Mouse (Mus musculus) lung, adult 2 months (tissue): ENCODE measurements at regions not wholly inside any gene's neighbourhood (a gene's known extent, or its start where the extent isn't known, plus 50 kb on each side); places are given as distances from the start of the nearest gene placed in this dataset.

ENCODE experiments used
- DNase-seq: peaks from one replicate; pipeline ENCODE4 v3.0.0; 2022
- H3K4me1 ChIP-seq: fragments of 200-500 bp; 2 replicates; pipeline ENCODE4 v1.6.1; 2011; ENCODE audit warnings: low read length; ENCODE audit not compliant: control insufficient read depth, insufficient read depth
- H3K4me3 ChIP-seq: fragments of 200-500 bp; replicated peaks from 2 replicates; pipeline ENCODE3; 2011; ENCODE audit warnings: low read depth, mild to moderate bottlenecking, control low read depth, low read length; ENCODE audit errors: extremely low read depth
- CTCF ChIP-seq: fragments of 200-500 bp; IDR thresholded peaks from 2 replicates; pipeline ENCODE4 v1.5.1; 2011; ENCODE audit warnings: mild to moderate bottlenecking, low read length, control low read depth; ENCODE audit not compliant: insufficient read depth
- POLR2A ChIP-seq: fragments of 200-500 bp; IDR thresholded peaks from 2 replicates; pipeline ENCODE4 v1.6.1; 2011; ENCODE audit warnings: low read depth, mild to moderate bottlenecking, control low read depth, low read length, borderline replicate concordance; ENCODE audit errors: extremely low read depth
- WGBS: fragments of 180-500 bp; shearing (Covaris S2); methylation state at CpG from one replicate; pipeline ENCODE4 v1.1.7; 2018; 5-methylcytosine and 5-hydroxymethylcytosine counted together

GRCm38 (mm10) chr9:60931290-60931689 lies 136.9 kb downstream of the Uaca start:
- WGBS: 83% methylated on average over 1 of the region's 1 CpGs
- no peak overlapping the region for H3K4me3 ChIP-seq
- TF ChIP-seq POLR2A (no peak), CTCF (no peak)
- H3K4me1 ChIP-seq: no peaks in the 10 kb centered on the region
- no peak for DNase-seq

DNA sequence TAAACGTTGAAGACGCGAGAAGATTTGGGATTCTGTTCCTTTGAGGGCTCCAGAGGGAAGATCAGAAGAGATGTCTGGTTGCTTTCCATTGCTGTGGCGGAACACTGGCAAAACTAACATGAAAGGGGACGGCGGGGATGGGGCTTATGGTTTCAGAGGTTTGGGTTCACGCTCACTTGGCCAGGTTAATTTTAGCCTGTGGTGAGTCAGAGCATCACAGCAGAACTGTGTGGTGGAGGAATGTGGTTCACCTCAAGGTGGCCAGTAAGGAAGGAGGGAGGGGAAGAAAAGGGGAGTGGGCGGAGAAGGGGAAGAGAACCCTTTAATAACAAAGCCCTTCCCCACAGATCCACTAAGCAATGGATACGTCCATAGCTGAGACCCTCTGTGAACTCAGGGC lies 142.6 kb downstream of the Uaca start:
- no peak for TF ChIP-seq CTCF
- no peak for TF ChIP-seq POLR2A
- DNase-seq: no peak
- WGBS: 78% methylated on average over 9 of the region's 9 CpGs
- Histone ChIP-seq H3K4me1 (no peaks in the 10 kb centered on the region), H3K4me3 (no peak overlapping the region)

DNA sequence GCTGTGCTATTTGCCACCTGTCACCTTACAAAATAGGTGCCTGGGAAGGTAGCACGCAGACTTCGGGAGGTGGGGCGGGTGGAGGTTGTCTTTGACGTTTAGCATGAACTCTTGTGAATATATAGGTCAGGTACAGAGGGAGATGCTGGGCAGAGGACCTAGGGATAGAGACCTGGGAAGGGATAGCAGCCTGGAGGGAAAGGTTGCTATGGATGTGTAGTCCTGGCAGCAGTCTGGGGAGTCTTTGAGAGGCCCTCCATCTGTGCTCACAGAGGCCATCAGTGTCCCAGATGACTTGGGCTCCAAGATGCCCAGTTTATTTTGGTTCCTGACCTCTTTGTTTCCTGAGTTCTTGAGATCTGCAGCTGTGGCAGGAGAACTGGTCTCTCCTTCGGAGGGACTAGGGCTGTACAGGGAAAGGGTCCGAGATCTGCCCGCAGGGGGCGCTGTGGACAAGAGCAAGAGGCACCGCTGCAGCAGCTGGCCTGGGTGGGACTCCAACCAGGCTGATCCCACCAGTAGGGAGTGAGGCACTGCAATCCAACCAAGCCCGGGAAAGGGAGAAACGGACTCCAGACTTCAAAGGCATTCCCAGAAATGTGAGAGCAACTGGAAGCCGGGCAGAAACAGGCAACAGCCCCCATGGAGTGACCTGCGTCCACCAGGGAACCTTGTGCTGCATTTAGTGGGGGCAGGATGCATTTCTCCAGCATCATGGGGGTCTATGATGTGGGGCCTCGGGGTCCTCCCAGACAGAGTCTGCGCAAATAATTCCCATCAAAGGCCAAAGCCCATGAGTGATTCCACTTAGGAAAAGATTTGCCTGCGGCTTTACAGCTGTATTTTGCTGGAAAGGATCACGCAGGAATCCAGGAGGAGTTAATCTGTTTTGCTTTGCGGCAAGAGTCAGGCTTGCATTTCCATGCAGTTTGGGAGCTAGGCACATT lies 145.8 kb downstream of the Uaca start:
- no peak overlapping the region for H3K4me3 ChIP-seq
- H3K4me1 ChIP-seq: no peaks in the 10 kb centered on the region
- DNase-seq: peak; percentile 65
- TF ChIP-seq CTCF (peak; percentile 55; the same call in 1 of the 2 replicates), POLR2A (no peak)
- 35% methylated on average over 18 of the region's 18 CpGs for WGBS

- Histone ChIP-seq H3K4me3 (no peak overlapping the region), H3K4me1 (no peaks in the 10 kb centered on the region)
- WGBS: 67% methylated on average over 15 of the region's 15 CpGs
- no peak for TF ChIP-seq CTCF
- no peak for TF ChIP-seq POLR2A
- no peak for DNase-seq
Observed at GRCm38 (mm10) chr9:60947363-60947762, 153.0 kb downstream of the Uaca start.

GRCm38 (mm10) chr9:60948531-60949070 lies 154.3 kb downstream of the Uaca start:
- no peak for DNase-seq
- WGBS: 74% methylated on average over 10 of the region's 10 CpGs
- TF ChIP-seq POLR2A (no peak), CTCF (no peak)
- Histone ChIP-seq H3K4me1 (no peaks in the 10 kb centered on the region), H3K4me3 (no peak overlapping the region)

GRCm38 (mm10) chr9:60950161-60950560 lies 155.8 kb downstream of the Uaca start:
- Histone ChIP-seq H3K4me1 (no peaks in the 10 kb centered on the region), H3K4me3 (no peak overlapping the region)
- 88% methylated on average over 5 of the region's 5 CpGs for WGBS
- TF ChIP-seq POLR2A (no peak), CTCF (no peak)
- no peak for DNase-seq

GRCm38 (mm10) chr9:60951071-60951561 lies 156.8 kb downstream of the Uaca start:
- no peak overlapping the region for H3K4me3 ChIP-seq
- H3K4me1 ChIP-seq: no peaks in the 10 kb centered on the region
- no peak for DNase-seq
- TF ChIP-seq CTCF (no peak), POLR2A (no peak)
- WGBS: 30% methylated on average over 10 of the region's 10 CpGs

GRCm38 (mm10) chr9:60957438-60957837 lies 163.1 kb downstream of the Uaca start:
- no peak for DNase-seq
- Histone ChIP-seq H3K4me1 (no peaks in the 10 kb centered on the region), H3K4me3 (no peak overlapping the region)
- TF ChIP-seq POLR2A (no peak), CTCF (no peak)
- WGBS: 71% methylated on average over 5 of the region's 5 CpGs

DNA sequence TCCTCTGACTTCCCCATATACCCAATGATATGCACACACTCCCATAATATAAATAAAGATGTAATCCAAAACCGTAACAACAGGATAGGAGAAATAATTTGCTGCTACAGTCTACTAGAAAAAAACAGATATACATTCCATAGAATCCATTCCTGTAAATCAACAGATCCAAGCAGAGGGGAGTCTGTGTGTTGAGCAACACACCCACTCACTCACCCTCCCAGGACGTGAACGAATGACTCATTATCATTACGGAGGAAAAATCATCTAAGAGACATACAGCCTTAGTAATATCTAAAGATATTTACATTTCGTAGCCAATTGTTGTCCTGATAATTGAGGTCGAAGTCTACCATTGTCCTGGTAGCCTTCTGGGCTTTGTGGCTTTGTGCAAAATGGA lies 165.2 kb downstream of the Uaca start:
- Histone ChIP-seq H3K4me1 (no peaks in the 10 kb centered on the region), H3K4me3 (no peak overlapping the region)
- WGBS: 68% methylated on average over 6 of the region's 6 CpGs
- TF ChIP-seq POLR2A (no peak), CTCF (no peak)
- DNase-seq: no peak
